Mouse (Mus musculus): Measurements from ENCODE around the gene H2-DMb2.

DNA sequence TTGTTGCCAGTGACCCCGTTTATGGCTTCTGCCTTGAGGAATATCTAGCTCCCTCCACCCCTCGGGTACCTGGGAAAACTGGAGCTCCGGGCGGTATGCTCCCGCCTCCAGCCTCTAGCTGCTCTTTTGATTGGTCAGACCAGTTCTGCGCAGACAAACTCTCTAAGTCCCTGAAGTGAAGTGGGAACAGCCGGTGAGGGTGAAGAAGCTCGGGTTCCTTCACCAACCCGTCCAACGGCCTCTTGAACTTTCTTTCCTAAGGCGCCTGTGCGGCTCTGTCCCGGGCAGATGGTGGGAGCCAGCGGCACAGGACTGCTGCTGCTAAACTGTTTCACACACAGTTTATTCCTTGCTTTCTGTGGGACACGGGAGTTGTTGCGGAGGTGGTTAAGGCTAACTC lies 3.7 kb upstream of the H2-DMb2 start:
- no peak for TF ChIP-seq CTCF (conservative IDR thresholded peaks at IDR 0.05; ENCODE audit: low read length)
- no peak for TF ChIP-seq POU5F1 (IDR thresholded peaks at IDR 0.05; ENCODE audit: borderline replicate concordance, low read length)
- no peak for TF ChIP-seq NANOG (IDR thresholded peaks at IDR 0.05; ENCODE audit: borderline replicate concordance, low read length)
